Mouse (Mus musculus): ENCODE measurements around the gene Tmem247. TPM values are rescaled to one million over a fixed set of nuclear protein-coding genes. Genes with fewer than 3 reads are reported as not detected.
A peak's percentile ranks its signal among the peaks of the same experiment; 100 is the strongest.

The Tmem247 gene
- total RNA-seq, 2 experiments from 2014 or later = not detected

DNA sequence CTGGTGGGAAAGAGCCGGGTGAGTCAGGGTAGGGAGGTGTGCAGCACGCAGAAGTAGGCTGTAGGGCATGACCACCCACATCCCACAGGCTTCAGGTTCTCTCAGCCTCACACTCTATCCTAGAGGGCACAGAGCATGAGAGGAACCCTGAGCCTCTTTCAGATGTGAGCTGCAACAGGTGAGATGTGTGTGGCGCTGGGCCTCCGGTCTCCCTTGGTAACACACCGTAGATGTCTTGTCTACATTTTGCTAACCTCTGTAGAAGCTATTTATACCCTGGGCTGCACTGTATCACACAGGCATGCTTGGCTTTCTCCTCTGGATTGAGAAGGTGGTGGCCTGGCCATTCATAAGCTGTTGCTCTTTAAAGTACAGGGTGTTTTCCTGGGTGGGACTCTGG, 51.4 kb downstream of the Tmem247 start:
- H3K4me3 ChIP-seq = peak overlapping the region; percentile 34
- intact Hi-C loops (cut with DNase I) = loop anchor here (2.0 kb wide), 1 partner anchor 20 kb away; no protein-coding TSS in a partner anchor
- peak overlapping the region; percentile 98 for H3K27ac ChIP-seq

GRCm38 (mm10) chr17:86969582-86969981, 52.4 kb downstream of the Tmem247 start:
- no peak overlapping the region; the same call in 1 of the 2 replicates for H3K4me3 ChIP-seq
- TF ChIP-seq CTCF (IDR thresholded peaks at IDR 0.05) = no peak
- DNase-seq = peak; percentile 56
- peak overlapping the region; percentile 98 for H3K27ac ChIP-seq
- intact Hi-C loops (cut with DNase I) = loop anchor here (2.0 kb wide), 1 partner anchor 19 kb away; no protein-coding TSS in a partner anchor

More for the DNA sequence above, 51.4 kb downstream of the Tmem247 start:
- TF ChIP-seq CTCF (IDR thresholded peaks at IDR 0.05) = no peak
- peak; percentile 57 for DNase-seq

DNA sequence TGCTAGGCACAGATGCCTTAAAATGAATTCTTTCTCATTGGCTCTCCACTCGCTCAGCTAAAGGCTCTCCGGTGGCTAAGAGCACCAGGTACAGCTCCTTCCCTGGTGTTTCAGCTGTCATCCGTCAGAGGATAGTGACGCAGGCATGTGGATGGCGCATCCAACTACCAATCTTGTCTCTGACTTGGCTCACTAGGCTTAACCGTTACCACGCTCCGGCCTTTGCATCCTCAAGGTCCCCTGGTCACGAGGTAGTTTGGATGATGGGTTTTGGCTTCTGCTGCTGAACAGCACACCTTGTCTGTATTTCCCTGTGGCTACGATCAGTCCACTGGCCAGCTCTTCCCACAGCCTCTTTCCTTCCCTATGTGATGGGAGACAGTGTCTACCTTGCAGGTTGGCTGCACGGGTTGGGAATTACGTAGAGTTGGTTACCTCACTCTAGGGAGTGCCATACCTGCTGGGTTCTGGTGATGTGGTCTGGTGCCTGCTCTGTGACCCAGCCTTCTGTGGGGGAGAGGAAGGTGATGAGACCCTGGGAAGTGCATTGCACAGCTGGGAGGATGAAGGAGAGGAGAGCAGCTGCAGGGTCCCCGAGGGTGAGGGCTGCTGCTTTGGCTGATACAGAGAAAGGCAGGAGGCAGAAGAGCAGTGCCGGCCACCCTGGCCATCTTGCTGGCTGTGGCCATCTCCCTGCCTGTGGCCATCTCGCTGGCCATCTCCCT, 53.0 kb downstream of the Tmem247 start:
- Histone ChIP-seq H3K4me3 (no peak overlapping the region), H3K27ac (peak overlapping the region; percentile 98)
- no peak for DNase-seq
- intact Hi-C loops (cut with DNase I) = no loop called here
- TF ChIP-seq CTCF (IDR thresholded peaks at IDR 0.05) = no peak

DNA sequence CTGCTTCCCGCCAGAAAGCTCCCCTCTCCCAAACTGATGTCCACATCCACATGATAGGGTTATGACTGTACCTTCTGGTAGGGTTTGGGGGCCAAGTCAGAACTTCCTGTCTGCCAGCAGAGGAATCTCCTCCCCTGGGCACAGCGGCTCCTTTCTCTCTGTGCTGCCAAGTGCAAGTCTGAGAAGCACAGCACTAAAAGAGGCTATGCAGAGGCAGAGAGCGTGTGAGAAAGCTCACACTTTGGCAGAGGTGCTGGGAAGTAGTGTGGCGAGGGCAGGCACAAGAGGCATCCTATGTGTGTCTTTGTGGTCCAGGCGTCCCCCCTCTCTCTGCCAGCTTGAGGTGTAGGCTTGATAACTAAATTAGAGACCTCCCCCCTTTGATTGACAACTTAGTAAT, 53.9 kb downstream of the Tmem247 start:
- Histone ChIP-seq H3K27ac (peak overlapping the region; percentile 98), H3K4me3 (no peak overlapping the region)
- TF ChIP-seq CTCF (IDR thresholded peaks at IDR 0.05) = no peak
- no peak for DNase-seq
- intact Hi-C loops (cut with DNase I) = no loop called here

DNA sequence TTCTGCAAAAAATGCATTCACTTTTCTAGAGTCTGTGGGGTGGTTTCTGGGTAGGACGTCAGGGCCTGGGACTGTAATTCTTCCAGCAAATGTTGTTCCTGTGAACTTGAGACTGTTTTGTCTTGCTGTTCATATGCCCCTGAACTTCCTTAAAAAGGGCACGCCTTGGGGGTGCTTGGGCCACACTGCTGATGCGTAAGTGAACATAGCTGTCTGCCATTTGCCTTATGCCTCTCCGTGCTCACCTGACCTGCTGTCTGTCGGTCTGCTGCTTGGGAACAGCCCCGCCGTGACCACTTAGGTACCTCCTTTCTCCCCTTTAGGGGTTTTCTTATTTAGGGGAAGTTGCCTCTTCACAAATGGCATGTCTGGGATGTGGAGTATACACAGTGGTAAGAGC, 54.7 kb downstream of the Tmem247 start:
- Histone ChIP-seq H3K27ac (0 out of 2 replicates have a peak overlapping the region, but pooled peaks have one; percentile 21), H3K4me3 (no peak overlapping the region)
- TF ChIP-seq CTCF (IDR thresholded peaks at IDR 0.05) = no peak
- intact Hi-C loops (cut with DNase I) = no loop called here
- DNase-seq = no peak

Other genes starting within 250 kb of the Tmem247 start
- gene Epas1, start 163.6 kb upstream of the Tmem247 start, total RNA-seq (2021) = 100 to 1,000 TPM in 1 of 2 experiments, 10 to 100 TPM in 1; 96.6 to 127 TPM
- gene Atp6v1e2, start 30.5 kb downstream of the Tmem247 start, total RNA-seq (2021) = not detected
- 100 to 1,000 TPM; 168 to 172 TPM for gene Rhoq, start 45.7 kb downstream of the Tmem247 start, total RNA-seq (2021)
- gene Pigf, start 108.1 kb downstream of the Tmem247 start, total RNA-seq (2021) = 1 to 10 TPM; 2.2 to 2.7 TPM
- 10 to 100 TPM; 46.1 to 51.7 TPM for gene Cript, start 108.2 kb downstream of the Tmem247 start, total RNA-seq (2021)
- gene Socs5, start 190.3 kb downstream of the Tmem247 start, total RNA-seq (2021) = 10 to 100 TPM; 12.9 to 20.5 TPM

Measured in gastrocnemius, adult 2 months (tissue).